Mouse (Mus musculus) thymus, adult 2 months (tissue): ENCODE data around the gene Atg7.

Source experiments
- CTCF ChIP-seq: fragments of 200-500 bp; IDR thresholded peaks from 2 replicates; pipeline ENCODE4 v1.5.1; 2012; ENCODE audit warnings: mild to moderate bottlenecking, control low read depth, low read length, moderate library complexity, borderline replicate concordance; ENCODE audit not compliant: control insufficient read depth, poor library complexity, insufficient read depth; ENCODE audit errors: extremely low read depth
- POLR2A ChIP-seq: fragments of 200-500 bp; IDR thresholded peaks from 2 replicates; pipeline ENCODE4 v1.6.1; 2012; ENCODE audit warnings: mild to moderate bottlenecking, low read length, control low read depth, moderate library complexity; ENCODE audit not compliant: control insufficient read depth, poor library complexity, insufficient read depth; ENCODE audit errors: extremely low read depth

DNA sequence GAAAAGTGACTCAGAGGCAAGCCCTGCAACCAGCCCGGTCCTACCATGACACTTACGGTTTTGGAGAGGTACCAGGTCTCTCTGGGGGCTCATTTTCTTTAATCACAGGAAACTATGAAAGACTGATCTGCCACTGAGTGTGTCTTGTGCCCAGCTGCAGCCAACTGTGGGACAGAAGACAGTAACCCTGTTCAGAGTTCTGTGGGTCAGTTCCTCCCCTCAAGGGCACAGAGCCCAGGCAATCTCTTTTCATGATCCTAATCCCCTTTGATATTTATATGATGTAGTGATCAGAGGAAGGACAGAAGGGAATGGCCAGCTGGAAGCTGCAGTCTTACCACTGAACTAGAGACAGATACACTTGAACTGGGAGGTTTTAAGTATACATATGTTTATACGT, 92.2 kb downstream of the Atg7 start:
- TF ChIP-seq POLR2A (no peak), CTCF (no peak)
